Mouse (Mus musculus) lung, postnatal 0 days (tissue): ENCODE measurements around the gene Gtf3c6.

Experiments
- CTCF ChIP-seq: IDR thresholded peaks from 2 replicates; pipeline ENCODE4 v1.5.1; 2016; ENCODE audit warnings: antibody characterized with exemption, mild to moderate bottlenecking
- EP300 ChIP-seq: IDR thresholded peaks from 2 replicates; pipeline ENCODE4 v1.6.1; 2016; ENCODE audit warnings: antibody characterized with exemption, mild to moderate bottlenecking, control low read depth

GRCm38 (mm10) chr10:40286767-40287166, 28.9 kb upstream of the Gtf3c6 start:
- TF ChIP-seq CTCF (no peak), EP300 (no peak)
